Mouse (Mus musculus) mesoderm, embryonic 11.5 days (tissue): ENCODE measurements around the gene Prss46.
"Not testable (repeated sequence)": the region's sequence is repeated elsewhere in the genome, so short reads cannot be mapped to it uniquely, and the experiment has no call there.

Experiments used
- DNase-seq: peaks from one replicate; pipeline ENCODE4 v3.0.0-alpha.2; 2012; ENCODE audit warnings: low read depth, low spot score

The Prss46 gene

DNA sequence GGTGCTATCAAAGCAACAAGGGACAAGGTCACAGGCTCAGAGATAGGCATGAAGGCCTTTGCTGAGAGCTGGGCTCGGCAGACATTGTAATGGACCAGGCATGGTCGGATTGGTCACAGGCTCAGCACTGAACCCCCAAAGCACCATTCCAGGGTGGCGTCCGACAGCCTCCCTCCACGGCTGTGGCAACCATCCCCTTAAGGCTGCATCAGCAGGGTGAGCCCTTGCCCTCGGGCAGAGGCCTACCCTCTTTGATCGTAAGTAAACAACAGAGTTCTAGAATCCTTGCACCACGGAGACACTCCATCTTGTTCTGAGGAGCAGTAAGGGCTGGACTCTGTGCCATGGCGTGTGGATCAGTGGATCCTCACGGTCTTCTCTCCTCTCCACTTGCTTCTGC is at the start of gene Prss46:
Gene Prss46, plus strand, starts transcription at position 301 of the 400 bp plus-strand sequence.
- no peak for DNase-seq

GRCm38 (mm10) chr9:110797013-110797412 is 47.3 kb upstream of the Prss46 start:
- DNase-seq = no peak

- DNase-seq = no peak
These were observed 46.4 kb upstream of the Prss46 start, which contains the start of gene Prss42 for GRCm38 (mm10) chr9:110797866-110798265. TSS of gene Prss42 (plus strand) at chr9:110798166.

GRCm38 (mm10) chr9:110800834-110801479 is 43.3 kb upstream of the Prss46 start:
- no peak for DNase-seq

DNA sequence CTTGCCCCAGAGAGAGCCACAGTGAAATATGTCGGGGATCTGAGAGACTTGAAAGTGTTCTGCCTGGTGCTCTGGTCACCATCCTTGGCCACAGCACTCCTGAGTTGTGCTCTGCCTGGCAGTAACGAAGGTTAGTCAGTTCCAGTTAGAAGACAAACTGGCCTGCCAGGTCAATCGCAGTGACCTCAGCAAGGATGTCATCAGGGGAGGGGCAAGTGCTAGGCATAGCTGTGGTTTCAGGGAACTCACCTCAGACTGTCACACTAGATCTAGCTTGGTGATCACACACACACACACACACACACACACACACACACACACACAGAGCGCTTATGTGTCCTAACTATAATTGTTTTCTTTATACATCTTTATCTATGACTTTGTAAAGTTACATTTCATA is 41.0 kb upstream of the Prss46 start:
- DNase-seq = no peak

- DNase-seq = no peak
These were observed 34.3 kb upstream of the Prss46 start for GRCm38 (mm10) chr9:110810051-110810450.

- DNase-seq = peak; percentile 6
These were observed 30.5 kb upstream of the Prss46 start, which contains the start of gene Prss44 for GRCm38 (mm10) chr9:110813789-110814188. TSS of gene Prss44 (plus strand) at chr9:110813994.

DNA sequence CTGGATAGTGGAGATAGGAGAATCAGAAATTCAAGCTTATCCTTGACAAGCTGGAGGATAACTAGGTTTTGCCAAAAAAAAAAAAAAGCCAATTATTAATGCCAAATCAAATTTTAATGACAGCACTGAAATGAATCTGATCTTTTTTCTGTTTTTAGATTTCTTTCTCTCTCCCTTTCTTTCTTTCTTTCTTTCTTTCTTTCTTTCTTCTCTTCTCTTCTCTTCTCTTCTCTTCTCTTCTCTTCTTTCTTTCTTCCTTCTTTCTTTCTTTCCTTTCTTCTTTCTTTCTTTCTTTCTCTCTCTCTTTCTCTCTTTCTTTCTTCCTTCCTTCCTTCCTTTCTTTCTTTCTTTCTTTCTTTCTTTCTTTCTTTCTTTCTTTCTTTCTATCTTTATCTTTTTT is 23.8 kb upstream of the Prss46 start:
- not testable (repeated sequence) for DNase-seq

DNA sequence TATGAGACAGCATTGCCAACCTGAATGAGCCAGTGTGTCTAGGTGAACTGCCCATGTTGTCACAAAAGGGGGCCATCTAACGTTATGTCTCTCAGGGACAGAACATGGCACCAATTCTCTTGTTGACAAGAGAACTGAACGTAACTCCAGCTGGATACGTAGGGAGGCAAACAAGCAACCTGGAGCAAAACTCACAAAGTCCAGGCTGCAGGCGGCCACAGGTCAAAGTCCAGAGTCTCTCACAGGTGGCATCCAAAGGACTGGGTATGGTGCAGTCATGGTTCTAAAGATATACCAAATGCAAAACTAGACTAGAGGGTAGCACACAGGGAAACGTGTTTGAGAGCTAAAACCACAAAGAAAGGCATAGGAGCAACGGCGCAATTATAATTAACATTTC is 22.9 kb upstream of the Prss46 start:
- no peak for DNase-seq

- DNase-seq = no peak
These were observed 18.9 kb upstream of the Prss46 start for GRCm38 (mm10) chr9:110825426-110825825.

- no peak for DNase-seq
These were observed 18.5 kb upstream of the Prss46 start for GRCm38 (mm10) chr9:110825832-110826231.

DNA sequence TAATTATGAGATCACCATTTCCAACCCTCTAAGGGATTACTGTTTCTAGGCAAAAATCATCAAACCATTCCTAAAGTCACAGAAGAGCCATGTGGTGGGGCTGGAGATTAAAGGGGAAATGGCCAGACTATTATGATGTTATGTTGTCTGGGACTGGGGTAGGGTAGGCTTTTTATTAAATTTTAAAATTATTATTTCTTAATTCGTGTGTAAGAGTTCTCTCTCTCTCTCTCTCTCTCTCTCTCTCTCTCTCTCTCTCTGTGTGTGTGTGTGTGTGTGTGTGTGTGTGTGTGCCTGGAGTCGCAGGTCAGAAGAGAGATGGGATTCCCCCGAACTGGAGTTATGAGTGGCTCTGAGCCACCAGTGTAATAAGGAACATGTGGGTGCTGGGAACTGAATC is 17.9 kb upstream of the Prss46 start, which contains the start of gene Prss43:
Gene Prss43, plus strand, starts transcription at position 301 of the 400 bp plus-strand sequence.
- no peak for DNase-seq

DNA sequence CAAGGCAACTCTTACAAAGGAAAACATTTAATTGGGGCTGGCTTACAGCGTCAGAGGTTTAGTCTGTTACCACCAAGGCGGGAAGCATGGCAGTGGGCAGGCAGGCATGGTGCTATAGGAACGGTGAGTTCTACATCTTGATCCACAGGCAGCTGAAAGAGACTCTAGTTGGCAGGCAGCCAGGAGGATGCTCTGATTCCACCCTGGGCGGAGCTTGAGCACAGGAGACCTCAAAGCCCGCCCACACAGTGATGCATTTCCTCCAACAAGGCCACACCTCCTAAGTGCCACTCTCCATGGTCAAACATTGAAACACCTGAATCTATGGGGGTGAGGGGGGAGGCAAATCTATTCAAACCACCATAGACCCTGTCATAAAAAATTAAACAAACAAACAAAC is 11.3 kb upstream of the Prss46 start:
- DNase-seq = no peak

DNA sequence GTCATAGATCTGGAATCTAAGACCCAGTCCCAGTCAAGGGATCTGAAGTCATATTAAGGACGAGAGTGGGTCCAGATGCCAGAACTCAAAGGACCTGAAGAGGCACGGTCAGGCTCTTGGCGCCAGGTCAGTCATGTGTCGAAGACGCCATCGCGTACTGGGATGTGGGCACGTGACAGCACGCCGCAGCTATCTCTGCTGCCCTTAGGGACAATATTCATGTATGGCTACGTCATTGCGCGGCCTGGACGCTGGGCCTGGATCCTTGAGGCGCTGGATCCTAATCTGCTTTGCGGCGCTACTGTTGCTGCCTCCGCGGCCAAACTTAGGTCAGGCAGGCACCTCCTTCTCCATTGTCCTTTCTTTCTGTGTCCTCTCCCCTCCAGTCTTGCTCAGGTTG is 9.9 kb upstream of the Prss46 start, which contains the start of gene Prss45:
Gene Prss45, plus strand, starts transcription at position 178 of the 400 bp plus-strand sequence.
- DNase-seq = no peak

- DNase-seq = no peak
These were observed 9.3 kb upstream of the Prss46 start for GRCm38 (mm10) chr9:110834961-110835360.

DNA sequence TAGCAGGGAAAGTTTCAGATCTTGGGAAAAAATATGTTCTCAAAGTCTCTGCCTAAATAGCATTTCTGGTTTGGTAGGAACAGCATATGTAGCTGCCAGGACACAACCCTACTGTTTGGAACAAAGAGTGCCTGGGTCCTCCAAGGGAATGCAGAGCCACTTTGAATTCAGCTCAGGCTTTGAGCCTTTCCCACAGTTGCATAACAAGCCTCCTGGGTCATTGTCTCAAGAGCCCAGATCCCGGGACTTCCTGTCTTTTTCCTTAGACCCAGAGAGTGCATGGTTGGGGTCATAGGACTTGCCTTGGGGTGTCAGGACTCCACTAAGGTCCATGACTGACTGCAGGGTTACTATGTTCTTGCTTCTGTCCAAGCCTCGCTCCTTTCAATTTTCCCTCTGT is 8.2 kb upstream of the Prss46 start:
- DNase-seq = no peak

DNA sequence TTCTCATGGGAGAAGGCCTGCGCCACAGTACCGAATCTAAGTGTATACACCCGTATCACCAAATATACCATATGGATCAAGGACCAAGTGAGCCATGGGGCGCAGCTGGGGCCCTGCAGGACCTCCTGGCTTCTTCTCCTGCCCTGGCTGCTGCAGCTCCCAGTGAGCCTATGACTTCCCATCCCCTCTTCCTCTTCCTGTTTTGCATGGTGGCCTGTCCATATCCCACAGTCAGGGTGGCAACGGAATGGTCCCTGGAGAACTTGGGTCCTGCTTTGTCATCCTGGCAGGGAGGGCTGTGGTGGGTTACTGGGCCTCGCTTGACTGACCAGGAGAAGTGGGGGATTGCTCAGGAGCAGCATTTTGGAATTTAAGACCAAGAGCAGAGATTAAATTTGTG is 3.4 kb upstream of the Prss46 start:
- DNase-seq = no peak

DNA sequence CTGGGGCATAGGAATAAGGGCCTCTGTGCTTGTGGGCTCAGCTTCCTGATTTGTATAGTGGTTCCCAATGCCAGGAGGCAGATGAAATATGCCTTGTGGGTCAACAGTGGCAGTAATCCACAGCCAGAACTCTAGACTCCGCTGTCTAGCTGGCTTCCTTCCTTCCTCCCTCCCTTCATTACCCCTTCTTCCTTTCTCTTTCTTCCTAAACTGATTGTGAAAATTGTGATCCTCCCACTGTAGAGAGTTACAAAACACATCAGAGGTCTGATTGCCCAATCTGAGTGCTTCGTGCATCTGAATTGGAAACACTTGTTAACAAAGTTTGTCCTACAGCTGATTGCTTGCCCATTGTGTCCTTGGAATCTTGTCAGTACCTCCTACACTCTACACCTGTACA is 2.9 kb upstream of the Prss46 start:
- no peak for DNase-seq

GRCm38 (mm10) chr9:110849162-110849561 is 4.9 kb downstream of the Prss46 start:
- DNase-seq = no peak

GRCm38 (mm10) chr9:110855903-110856302 is 11.6 kb downstream of the Prss46 start:
- DNase-seq = no peak

DNA sequence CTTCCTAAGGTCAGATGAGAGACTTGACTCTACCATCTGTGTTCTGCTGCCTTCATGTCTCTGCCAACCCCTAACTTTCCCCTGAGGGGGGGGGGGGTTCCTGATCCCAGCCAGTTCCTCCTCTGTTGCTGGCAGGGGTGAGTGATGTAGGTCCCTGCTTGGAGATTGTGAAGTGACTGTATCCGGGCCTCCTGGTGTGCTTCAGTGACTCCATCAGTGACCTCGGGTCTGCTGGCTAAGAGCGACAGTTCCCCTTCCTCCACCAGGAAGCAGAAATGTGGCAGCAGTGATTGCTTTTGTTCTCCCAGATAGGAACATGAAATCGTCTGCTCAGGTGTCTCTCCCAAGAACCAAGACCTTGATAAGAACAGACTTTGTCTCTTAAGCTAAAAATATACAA is 12.6 kb downstream of the Prss46 start:
- no peak for DNase-seq

GRCm38 (mm10) chr9:110857781-110858472 is 13.6 kb downstream of the Prss46 start, which contains the start of gene Prss50:
TSS of gene Prss50 (plus strand) at chr9:110857967.
- DNase-seq = peak; percentile 55

DNA sequence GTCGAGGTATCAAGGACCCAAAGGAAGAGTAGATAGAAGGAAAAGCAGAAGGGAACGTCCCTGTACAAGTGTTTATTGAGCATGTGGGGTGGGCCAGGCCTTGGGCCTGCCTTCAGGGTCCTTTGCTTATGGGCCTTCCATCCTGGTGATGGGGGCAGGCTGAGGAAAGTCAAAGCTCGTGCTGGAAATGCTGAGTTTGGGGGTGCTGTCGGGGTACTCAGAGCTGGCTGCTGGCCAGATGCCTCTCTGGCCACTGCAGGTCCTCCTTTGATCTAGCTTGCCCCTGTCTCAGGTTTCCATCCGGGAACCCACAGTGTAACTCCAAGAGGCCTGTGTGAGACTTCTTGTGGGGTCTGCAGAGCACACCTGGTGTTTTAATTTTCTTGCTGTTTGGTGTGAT is 14.2 kb downstream of the Prss46 start:
- no peak for DNase-seq
